Mouse (Mus musculus) hindbrain, embryonic 16.5 days (tissue): ENCODE results near the gene Erc2. TPM values are rescaled to one million over a fixed set of nuclear protein-coding genes. Genes with fewer than 3 reads are reported as not detected.
A peak's percentile ranks its signal among the peaks of the same experiment; 100 is the strongest.

Source experiments
- ATAC-seq: fragments of 200-750 bp; cut with Nextera tagmentation; 2 replicates; pipeline ENCODE4 v1.8.0; 2017; ENCODE audit warnings: moderate TSS enrichment, moderate library complexity
- H3K27ac ChIP-seq: fragments of 300-500 bp; sonication (generic); 2 replicates; pipeline ENCODE4 v1.5.1; 2014; ENCODE audit warnings: low read depth, mild to moderate bottlenecking, control low read depth, low read length, moderate library complexity
- H3K27me3 ChIP-seq: fragments of 300-500 bp; sonication (generic); replicated peaks from 2 replicates; pipeline ENCODE4 v1.6.1; 2014; ENCODE audit warnings: low read length; ENCODE audit not compliant: control insufficient read depth, insufficient read depth
- H3K36me3 ChIP-seq: fragments of 300-500 bp; sonication (generic); 2 replicates; pipeline ENCODE4 v1.6.1; 2014; ENCODE audit warnings: mild to moderate bottlenecking, low read length, moderate library complexity, mixed read lengths; ENCODE audit not compliant: control insufficient read depth, insufficient read depth
- H3K4me1 ChIP-seq: fragments of 300-500 bp; sonication (generic); 2 replicates; pipeline ENCODE4 v1.6.1; 2014; ENCODE audit warnings: low read depth, low read length; ENCODE audit not compliant: control insufficient read depth, insufficient read depth
- H3K4me2 ChIP-seq: fragments of 300-500 bp; sonication (generic); 2 replicates; pipeline ENCODE4 v1.6.1; 2014; ENCODE audit warnings: mild to moderate bottlenecking, low read length, control low read depth, moderate library complexity
- H3K4me3 ChIP-seq: fragments of 300-500 bp; sonication (generic); 2 replicates; pipeline ENCODE4 v1.5.1; 2014; ENCODE audit warnings: mild to moderate bottlenecking, low read length, control low read depth, moderate library complexity
- H3K9ac ChIP-seq: fragments of 300-500 bp; sonication (generic); 2 replicates; pipeline ENCODE4 v1.6.1; 2014; ENCODE audit warnings: low read depth, mild to moderate bottlenecking, control low read depth, low read length, moderate library complexity
- H3K9me3 ChIP-seq: fragments of 300-500 bp; sonication (generic); 2 replicates; pipeline ENCODE4 v1.6.1; 2014; ENCODE audit warnings: mild to moderate bottlenecking, low read length, moderate library complexity; ENCODE audit not compliant: control insufficient read depth
- WGBS: fragments of 180-500 bp; shearing (Covaris S2); extraction: QIAGEN DNeasy Blood & Tissue Kit; methylation state at CpG from one replicate; pipeline ENCODE4 v1.1.7; 2014; 5-methylcytosine and 5-hydroxymethylcytosine counted together
- polyA plus RNA-seq: library from polyadenylated mRNA; unstranded; fragments of >200 nt; fragmentation: Nextera tagmentation; extraction: Ambion mirVana; gene quantifications from 2 replicates; pipeline ENCODE4 v1.2.1, GENCODE M21; 2015

Erc2 gene
- polyA plus RNA-seq, 1 experiment from 2014 or later: 73.8 TPM

DNA sequence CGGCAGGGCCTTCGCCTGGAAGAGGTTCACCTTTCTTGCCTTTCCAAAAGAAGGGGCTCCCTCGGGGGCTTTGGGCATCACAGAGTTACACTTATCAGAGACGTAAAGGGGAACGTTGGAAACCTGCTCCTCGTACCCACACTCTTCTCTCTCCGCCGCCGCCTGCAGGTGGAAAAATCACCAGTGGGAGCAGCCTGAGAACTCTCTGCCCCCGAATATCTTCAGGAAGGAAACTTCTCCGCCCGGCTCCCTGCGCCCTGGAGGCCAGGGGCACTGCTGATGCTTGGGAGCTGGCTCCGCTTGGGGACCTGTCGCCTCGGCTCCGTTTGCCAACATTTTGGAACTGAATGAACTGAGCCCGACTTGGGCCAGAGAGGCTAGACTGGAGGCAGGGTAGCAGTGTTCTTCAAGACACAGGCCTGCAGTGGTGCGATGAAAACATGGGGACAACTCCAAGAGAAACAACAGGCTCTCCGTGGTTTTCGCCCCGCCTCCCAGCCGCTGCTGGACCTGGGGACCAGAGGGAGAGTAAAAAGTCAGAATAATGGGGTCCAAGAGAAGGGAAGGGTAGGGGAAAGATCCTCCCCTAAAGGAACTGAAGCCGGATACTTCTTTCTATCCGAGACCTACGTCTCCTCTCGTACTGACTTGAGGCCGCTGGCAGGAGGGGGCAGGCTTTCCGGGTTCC lies 888.3 kb downstream of the Erc2 start:
- ATAC-seq: peak; percentile 34; the same call in 1 of the 2 replicates
- no peaks in the 10 kb centered on the region for H3K36me3 ChIP-seq
- H3K9ac ChIP-seq: peak overlapping the region; percentile 55
- H3K9me3 ChIP-seq: no peaks in the 10 kb centered on the region
- H3K27me3 ChIP-seq: no peaks in the 10 kb centered on the region; the same call in 1 of the 2 replicates
- 2% methylated on average over 29 of the region's 29 CpGs for WGBS
- peak overlapping the region; percentile 51 for H3K4me3 ChIP-seq
- H3K4me2 ChIP-seq: peak overlapping the region; percentile 69
- peak overlapping the region; percentile 6; the same call in 1 of the 2 replicates for H3K27ac ChIP-seq
- H3K4me1 ChIP-seq: peaks cover 29% of the 10 kb centered on the region

DNA sequence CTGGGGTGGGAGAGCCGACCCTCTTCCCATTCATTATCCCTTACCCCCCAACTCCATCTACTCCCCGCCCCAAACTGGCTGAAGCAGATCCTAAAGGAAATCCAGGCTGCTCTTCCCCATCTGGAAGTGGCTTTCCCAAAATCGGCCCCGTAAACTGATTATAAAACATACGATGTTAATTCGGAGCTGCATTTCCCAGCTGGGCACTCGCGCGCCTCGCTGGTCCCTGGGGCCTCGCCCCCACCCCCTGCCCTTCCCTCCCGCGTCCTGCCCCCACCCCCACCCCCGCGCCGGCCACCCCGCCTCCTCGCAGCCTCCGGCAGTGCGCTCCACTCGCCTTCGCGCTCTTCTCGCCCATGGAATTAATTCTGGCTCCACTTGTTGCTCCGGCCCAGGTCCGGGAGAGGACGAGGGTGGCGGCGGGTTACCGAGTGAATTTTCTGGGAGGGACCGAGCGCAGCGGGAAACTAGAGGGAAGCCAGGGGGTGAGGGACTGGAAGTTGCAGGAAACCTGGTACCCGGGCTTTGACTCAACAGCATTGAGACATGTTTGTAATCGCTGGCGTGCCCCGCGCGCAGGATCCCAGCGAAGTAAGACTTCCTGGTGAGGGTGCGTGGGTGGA lies 888.9 kb downstream of the Erc2 start:
- no peaks in the 10 kb centered on the region; the same call in 1 of the 2 replicates for H3K27me3 ChIP-seq
- peak overlapping the region; percentile 69 for H3K4me2 ChIP-seq
- H3K4me1 ChIP-seq: peaks cover 29% of the 10 kb centered on the region
- WGBS: 0% methylated on average over 40 of the region's 41 CpGs
- H3K27ac ChIP-seq: peak overlapping the region; percentile 6; the same call in 1 of the 2 replicates
- H3K36me3 ChIP-seq: no peaks in the 10 kb centered on the region
- H3K9ac ChIP-seq: peak overlapping the region; percentile 45
- no peaks in the 10 kb centered on the region for H3K9me3 ChIP-seq
- ATAC-seq: no peak
- peak overlapping the region; percentile 51 for H3K4me3 ChIP-seq

DNA sequence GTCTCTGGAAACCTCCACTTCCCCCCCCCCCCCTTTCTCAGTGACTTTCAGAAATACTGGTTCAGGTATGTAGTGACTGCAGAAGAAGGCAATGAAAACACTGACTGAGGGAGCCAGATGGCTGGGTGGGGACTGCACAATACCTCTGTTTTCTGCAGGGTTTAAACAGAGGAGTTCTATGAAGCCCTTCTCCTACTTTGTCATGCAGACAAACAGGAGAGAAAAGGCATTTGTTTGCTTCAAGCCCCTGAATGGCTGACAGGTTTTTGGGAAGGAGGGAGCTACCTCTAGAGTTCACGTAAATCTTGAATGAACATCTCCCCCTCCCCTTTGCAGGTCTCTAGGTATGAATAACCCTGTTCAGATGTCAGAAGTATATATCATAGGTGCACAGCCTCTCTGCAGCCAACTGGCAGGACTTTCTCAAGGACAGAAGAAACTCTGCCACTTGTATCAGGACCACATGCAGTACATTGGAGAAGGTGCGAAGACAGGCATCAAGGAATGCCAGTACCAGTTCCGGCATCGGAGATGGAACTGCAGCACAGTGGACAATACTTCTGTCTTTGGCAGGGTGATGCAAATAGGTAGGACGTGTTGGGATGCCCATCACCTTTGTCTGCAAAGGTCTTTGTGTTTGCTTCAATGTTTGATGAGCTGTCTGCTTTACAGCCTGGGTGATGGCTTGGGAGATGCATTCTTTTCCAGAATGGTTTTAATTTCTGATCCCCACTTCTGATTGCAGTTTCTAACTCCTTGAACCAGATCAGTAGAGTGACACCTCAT lies 890.8 kb downstream of the Erc2 start:
- H3K4me3 ChIP-seq: no peak overlapping the region
- no peaks in the 10 kb centered on the region for H3K36me3 ChIP-seq
- no peak for ATAC-seq
- H3K27ac ChIP-seq: no peak overlapping the region
- no peaks in the 10 kb centered on the region; the same call in 1 of the 2 replicates for H3K27me3 ChIP-seq
- H3K4me1 ChIP-seq: peaks cover 21% of the 10 kb centered on the region
- H3K4me2 ChIP-seq: peak overlapping the region; percentile 69
- no peak overlapping the region for H3K9ac ChIP-seq
- 70% methylated on average over 5 of the region's 5 CpGs for WGBS
- no peaks in the 10 kb centered on the region for H3K9me3 ChIP-seq

DNA sequence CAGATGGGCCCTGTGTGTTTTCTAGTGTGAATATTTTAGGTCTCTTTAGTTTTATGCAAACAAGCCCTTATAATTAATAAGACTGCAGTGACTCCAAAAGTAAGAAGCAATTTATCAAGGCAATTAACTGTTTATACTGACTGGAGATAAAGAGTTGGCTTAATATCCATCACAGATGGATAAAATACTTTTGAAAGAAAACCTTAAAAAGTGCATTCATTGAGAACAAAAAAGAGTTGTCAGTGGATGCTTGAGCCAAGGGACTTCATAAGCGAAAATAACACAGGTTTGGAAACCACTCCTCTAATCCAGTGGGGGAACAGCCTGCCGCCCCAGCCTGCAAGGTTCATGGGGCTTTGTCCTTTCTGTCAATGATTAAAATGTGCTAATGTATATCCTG lies 891.9 kb downstream of the Erc2 start:
- H3K27me3 ChIP-seq: no peaks in the 10 kb centered on the region
- no peak overlapping the region for H3K9ac ChIP-seq
- no peaks in the 10 kb centered on the region for H3K9me3 ChIP-seq
- WGBS: 23% methylated on average over 2 of the region's 2 CpGs
- no peak overlapping the region for H3K27ac ChIP-seq
- no peak overlapping the region; the same call in 1 of the 2 replicates for H3K4me2 ChIP-seq
- H3K36me3 ChIP-seq: no peaks in the 10 kb centered on the region
- no peak for ATAC-seq
- H3K4me1 ChIP-seq: peaks cover 13% of the 10 kb centered on the region
- no peak overlapping the region for H3K4me3 ChIP-seq

DNA sequence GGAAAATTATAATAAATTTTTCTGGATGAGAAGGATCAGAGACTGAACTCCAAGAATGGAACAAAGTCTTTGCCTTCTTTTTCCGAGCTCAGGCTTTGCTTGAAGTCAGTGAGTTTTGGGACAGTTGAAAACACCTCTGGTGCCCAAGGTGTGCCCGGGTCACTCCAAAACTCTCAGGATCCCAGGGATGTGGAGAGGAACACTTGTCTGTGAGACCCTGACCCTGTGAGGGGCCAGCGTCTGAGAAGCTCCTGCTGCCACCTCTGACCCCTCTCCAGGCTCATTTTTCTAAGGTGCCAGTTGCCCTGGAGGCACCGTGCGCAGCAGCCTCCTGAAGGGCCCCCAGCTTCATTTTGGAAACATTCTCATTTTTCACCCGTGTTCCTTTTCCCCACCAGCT lies 893.1 kb downstream of the Erc2 start:
- no peak overlapping the region for H3K27ac ChIP-seq
- WGBS: 49% methylated on average over 6 of the region's 6 CpGs
- H3K9ac ChIP-seq: no peak overlapping the region
- no peaks in the 10 kb centered on the region for H3K36me3 ChIP-seq
- H3K4me2 ChIP-seq: no peak overlapping the region
- no peaks in the 10 kb centered on the region for H3K9me3 ChIP-seq
- H3K4me1 ChIP-seq: peaks cover 6% of the 10 kb centered on the region; the same call in 1 of the 2 replicates
- ATAC-seq: no peak
- no peak overlapping the region for H3K4me3 ChIP-seq
- H3K27me3 ChIP-seq: no peaks in the 10 kb centered on the region

DNA sequence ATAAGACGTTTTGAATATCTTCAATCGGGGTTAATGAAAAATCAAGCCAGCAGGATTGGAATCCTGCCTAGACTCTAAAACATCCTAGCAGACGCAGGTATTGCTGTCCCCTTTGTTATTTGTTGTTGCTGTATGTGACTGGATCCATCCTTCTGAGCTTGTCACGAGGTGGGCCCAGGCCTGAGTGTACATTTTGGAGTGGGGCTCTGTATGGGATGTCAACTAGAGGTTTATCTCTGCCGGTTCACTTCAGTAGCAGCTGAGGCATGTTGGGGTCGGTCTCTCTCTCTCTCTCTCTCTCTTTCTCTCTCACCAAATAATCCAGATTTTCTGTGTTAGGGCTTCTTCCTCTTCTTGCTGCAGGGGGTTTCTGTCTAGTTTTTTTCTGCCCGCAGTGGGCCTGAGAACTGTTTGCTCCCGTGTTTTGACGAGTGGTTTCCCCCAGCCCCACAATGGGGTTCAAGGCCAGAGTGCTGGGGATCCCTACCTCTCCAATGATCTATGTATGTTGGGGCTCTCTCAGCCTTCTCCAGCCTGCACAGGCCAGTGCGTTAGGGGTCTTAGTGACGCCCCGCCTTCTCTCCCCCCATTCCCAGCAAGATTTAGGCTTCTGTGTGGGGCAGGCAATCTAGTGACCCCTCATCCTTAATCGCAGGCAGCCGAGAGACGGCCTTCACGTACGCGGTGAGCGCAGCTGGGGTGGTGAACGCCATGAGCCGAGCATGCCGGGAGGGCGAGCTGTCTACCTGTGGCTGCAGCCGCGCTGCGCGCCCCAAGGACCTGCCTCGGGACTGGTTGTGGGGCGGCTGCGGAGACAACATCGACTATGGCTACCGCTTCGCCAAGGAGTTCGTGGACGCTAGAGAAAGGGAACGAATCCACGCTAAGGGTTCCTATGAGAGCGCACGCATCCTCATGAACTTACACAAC lies 895.7 kb downstream of the Erc2 start:
- H3K27me3 ChIP-seq: no peaks in the 10 kb centered on the region
- no peaks in the 10 kb centered on the region for H3K9me3 ChIP-seq
- H3K9ac ChIP-seq: no peak overlapping the region
- no peak overlapping the region for H3K4me3 ChIP-seq
- ATAC-seq: no peak
- no peak overlapping the region for H3K4me2 ChIP-seq
- H3K36me3 ChIP-seq: no peaks in the 10 kb centered on the region
- 65% methylated on average over 39 of the region's 39 CpGs for WGBS
- H3K4me1 ChIP-seq: no peaks in the 10 kb centered on the region
- no peak overlapping the region for H3K27ac ChIP-seq

DNA sequence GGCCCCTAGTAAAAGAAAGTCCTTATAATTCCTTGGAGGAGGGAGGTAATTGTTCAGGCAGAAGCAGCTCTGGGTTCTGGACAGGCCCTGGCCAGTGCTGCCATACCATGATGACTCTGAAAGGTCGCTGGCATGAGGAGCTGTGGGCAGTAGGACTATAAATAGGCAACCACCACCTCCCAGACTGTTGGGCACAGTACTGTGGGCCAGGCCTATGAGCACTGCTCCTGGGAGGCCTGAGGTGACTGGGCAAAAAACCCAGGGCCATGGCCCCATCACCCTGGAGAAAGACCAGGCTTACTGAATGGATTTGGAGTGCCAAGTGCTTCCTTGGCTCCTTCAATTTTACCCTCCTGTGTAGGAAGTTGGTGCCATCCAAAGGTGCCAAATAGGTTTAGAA lies 898.9 kb downstream of the Erc2 start:
- Histone ChIP-seq H3K9ac (no peak overlapping the region), H3K27me3 (no peaks in the 10 kb centered on the region), H3K27ac (no peak overlapping the region), H3K9me3 (no peaks in the 10 kb centered on the region), H3K36me3 (no peaks in the 10 kb centered on the region), H3K4me3 (no peak overlapping the region), H3K4me1 (no peaks in the 10 kb centered on the region), H3K4me2 (no peak overlapping the region)
- WGBS: 95% methylated on average over 1 of the region's 1 CpGs
- ATAC-seq: no peak

DNA sequence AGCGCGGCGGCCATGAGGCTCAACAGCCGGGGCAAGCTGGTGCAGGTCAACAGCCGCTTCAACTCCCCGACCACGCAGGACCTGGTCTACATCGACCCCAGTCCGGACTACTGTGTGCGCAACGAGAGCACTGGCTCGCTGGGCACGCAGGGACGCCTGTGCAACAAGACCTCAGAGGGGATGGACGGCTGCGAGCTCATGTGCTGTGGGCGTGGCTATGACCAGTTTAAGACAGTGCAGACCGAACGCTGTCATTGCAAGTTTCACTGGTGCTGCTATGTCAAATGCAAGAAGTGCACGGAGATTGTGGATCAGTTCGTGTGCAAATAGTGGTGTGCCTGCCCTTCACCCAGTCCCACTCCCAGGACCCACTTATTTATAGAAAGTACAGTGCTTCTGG lies 900.4 kb downstream of the Erc2 start:
- no peaks in the 10 kb centered on the region for H3K36me3 ChIP-seq

More for the DNA sequence above, 900.4 kb downstream of the Erc2 start:
- no peaks in the 10 kb centered on the region for H3K27me3 ChIP-seq
- H3K9ac ChIP-seq: no peak overlapping the region
- no peak overlapping the region for H3K4me2 ChIP-seq
- WGBS: 83% methylated on average over 21 of the region's 21 CpGs
- no peaks in the 10 kb centered on the region for H3K9me3 ChIP-seq
- no peaks in the 10 kb centered on the region for H3K4me1 ChIP-seq
- H3K4me3 ChIP-seq: no peak overlapping the region
- no peak for ATAC-seq
- H3K27ac ChIP-seq: no peak overlapping the region
